Mouse (Mus musculus) heart, postnatal 14 days (tissue): Measurements from ENCODE around the gene Nup98. TPM values are rescaled to one million over a fixed set of nuclear protein-coding genes. Genes with fewer than 3 reads are reported as not detected.
A peak's percentile ranks its signal among the peaks of the same experiment; 100 is the strongest.

Source experiments
- DNase-seq, 2 experiments: peaks; one replicate each; pipeline ENCODE4 v3.0.0; 2021 to 2022
- intact Hi-C: fragments of 180-260 bp; cut with DNase I; formaldehyde crosslinking; loops from one replicate; pipeline ENCODE4 v1.15.1; 2025
- total RNA-seq, 2 experiments: library from RNA; stranded (reverse); gene quantifications; 2 replicates each; pipeline ENCODE4 v1.2.3; 2021

The Nup98 gene
- total RNA-seq, 2 experiments from 2014 or later = 31.9 to 34.2 TPM

DNA sequence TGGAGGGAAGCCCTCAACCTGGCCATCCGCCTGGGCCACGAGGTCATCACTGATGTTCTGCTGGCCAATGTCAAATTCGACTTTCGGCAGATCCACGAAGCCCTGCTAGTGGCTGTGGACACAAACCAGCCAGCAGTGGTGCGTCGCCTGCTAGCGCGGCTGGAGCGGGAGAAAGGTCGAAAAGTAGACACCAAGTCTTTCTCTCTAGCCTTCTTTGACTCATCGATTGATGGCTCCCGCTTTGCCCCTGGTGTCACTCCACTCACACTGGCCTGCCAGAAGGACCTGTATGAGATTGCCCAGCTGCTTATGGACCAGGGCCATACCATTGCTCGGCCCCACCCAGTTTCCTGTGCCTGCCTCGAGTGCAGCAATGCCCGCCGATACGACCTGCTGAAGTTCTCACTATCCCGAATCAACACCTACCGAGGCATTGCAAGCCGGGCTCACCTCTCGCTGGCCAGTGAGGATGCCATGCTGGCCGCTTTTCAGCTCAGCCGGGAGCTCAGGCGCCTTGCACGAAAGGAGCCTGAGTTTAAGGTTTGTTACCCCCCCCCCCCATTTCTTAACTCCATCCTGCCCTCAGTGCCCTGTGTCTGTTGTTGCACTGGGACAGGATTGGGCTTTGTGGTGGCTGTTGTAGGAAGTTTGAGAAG, 125.8 kb downstream of the Nup98 start:
- no peak for DNase-seq
- intact Hi-C loops = no loop called here

DNA sequence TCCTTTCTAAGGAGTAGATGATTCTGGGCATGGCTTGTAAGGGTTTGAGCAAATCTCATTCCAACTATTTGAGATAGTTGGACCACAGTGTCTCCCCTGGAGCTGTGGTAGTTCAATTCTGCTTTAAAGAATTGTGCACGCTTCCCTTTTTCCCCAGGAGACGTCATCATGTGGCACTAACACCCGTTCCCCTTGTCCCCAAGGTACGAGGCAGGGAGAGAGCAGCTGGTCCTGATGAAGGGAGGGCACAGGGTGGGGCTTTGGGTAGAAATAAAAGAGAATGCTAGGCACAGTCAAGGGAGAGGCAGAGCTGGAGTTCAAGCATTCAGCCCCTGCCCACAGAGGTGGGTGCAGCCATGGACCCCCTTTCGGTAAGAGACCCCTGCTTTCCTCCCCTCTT, 127.2 kb downstream of the Nup98 start, which contains the start of gene Trpc2:
Gene Trpc2 (plus strand): TSS at position 301 of the 400 bp plus-strand sequence.
- no peak for DNase-seq
- intact Hi-C loops = no loop called here

DNA sequence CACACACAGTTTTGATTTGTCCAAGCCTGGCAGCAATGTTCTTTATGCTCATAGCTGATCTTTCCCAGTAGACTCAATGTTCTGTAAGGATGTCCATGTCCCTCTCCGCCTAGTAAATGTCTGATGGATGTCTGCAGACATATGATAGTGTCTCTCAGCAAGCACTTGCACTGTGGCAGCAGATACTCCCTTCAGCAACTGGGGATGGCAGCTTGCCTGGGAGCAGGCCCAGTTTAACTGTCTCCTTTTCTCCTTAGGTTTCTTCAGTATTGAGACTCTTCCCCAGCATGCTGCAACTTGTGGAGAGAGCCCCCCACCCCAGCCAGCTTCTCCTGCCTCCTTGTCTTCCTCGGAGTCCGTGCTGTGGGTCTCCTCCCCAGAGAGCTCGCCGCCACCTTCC, 128.2 kb downstream of the Nup98 start:
- intact Hi-C loops = no loop called here
- no peak for DNase-seq

DNA sequence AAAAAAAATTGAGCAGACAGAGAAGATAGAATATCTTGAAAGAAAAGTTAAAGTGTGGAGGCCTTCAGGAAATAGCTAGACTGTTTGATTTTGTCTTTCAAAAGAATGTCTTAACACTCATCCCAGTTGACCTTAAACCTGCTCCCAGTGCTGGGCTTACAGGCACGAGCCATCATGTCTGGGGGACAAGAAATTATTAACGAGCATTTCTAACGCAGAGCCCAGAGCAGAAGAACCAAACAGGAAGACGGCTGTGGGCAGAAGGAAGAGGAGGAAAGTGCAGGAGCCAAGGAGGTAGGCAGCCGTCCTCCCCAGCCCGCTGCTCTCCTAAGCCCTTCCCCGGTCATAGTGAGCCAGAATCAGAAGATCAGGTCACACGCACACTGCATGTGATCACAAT, 129.7 kb downstream of the Nup98 start:
- DNase-seq = no peak
- intact Hi-C loops = no loop called here

DNA sequence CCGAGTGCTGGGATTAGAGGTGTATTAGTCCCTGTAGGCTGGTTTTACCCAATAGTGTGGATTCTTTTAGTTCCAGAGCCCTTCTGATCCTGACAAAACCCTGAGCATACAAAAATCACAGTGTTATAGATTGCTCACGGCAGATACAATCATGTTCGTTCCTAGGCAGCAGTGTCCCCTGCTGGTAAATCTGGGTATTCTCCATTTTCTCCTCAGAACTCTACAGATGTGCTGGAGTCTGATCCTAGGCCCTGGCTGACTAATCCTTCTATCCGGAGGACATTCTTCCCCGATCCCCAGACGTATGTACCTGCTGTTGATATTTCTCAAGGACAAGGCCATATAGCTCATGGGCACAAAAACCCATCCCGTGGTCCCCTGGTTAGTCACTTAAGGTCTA, 131.5 kb downstream of the Nup98 start:
- intact Hi-C loops = loop anchor here (2.0 kb wide), 2 partner anchors 160 to 426 kb away; no protein-coding TSS in a partner anchor
- DNase-seq = peak; percentile 22 to 51

DNA sequence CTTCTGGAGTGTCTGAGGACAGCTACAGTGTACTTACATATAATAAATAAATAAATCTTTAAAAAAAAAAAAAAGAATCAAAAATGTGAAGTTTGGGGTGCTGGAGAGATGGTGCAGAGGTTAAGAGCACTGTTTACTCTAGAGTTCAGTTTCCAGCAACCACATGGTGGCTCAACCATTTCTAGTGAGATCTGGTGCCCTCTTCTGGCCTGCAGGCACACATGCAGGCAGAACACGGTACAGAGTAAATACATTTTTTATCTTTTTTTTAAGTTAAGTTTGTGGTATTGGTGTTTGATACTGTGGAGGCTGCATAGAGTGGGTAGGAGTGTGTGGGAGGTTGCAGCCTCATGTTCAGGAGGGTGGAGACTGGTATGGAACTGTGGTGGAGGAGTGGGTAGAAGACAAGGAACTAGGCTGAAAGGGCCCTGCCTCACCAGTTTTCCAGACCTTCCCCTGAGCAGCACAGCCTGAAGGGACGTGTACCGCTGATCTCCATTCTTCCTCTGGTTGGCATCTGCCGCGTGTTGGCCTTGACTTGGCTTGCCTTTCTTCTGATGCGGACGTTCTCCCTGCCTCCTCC, 133.2 kb downstream of the Nup98 start:
- DNase-seq = peak in 1 of 2 experiments; percentile 26
- intact Hi-C loops = loop anchor here (2.0 kb wide), 1 partner anchor 78 kb away; no protein-coding TSS in a partner anchor

Other genes with a start within 250 kb of the Nup98 start
- 1 to 10 TPM; 5.1 to 6.4 TPM for gene Il18bp, start 191.5 kb downstream of the Nup98 start, total RNA-seq
- 10 to 100 TPM; 19.8 to 21.5 TPM for gene Rnf121, start 144.7 kb downstream of the Nup98 start, total RNA-seq
- gene Xndc1, start 144.7 kb downstream of the Nup98 start, total RNA-seq = 10 to 100 TPM in 1 of 2 experiments, 1 to 10 TPM in 1; 8.9 to 10.2 TPM
- under 1 TPM; 0.61 to 0.84 TPM for gene Xntrpc, start 144.5 kb downstream of the Nup98 start, total RNA-seq
- under 1 TPM; 0.63 to 0.69 TPM for gene Trpc2, start 127.1 kb downstream of the Nup98 start, total RNA-seq
- gene Art1, start 108.4 kb downstream of the Nup98 start, total RNA-seq = 100 to 1,000 TPM; 131 to 158 TPM
- gene Art5, start 100.7 kb downstream of the Nup98 start, total RNA-seq = 1 to 10 TPM; 4.3 to 5.4 TPM
- gene Chrna10, start 93.3 kb downstream of the Nup98 start, total RNA-seq = not detected
- gene Pgap2, start within 50 bp of the Nup98 start, total RNA-seq = 10 to 100 TPM; 54.4 to 55.7 TPM
- 10 to 100 TPM; 30.8 to 31.9 TPM for gene Rhog, start 45.9 kb upstream of the Nup98 start, total RNA-seq
- 10 to 100 TPM; 25.8 to 30.2 TPM for gene Stim1, start 57.6 kb upstream of the Nup98 start, total RNA-seq
- gene Rrm1, start 231.5 kb upstream of the Nup98 start, total RNA-seq = 10 to 100 TPM; 14.4 to 19.1 TPM